Mouse (Mus musculus) ovary, postnatal 14 days (tissue): ENCODE measurements around the gene Nck2.
"Not testable (repeated sequence)": the region's sequence is repeated elsewhere in the genome, so short reads cannot be mapped to it uniquely, and the experiment has no call there.

Source experiments
- DNase-seq: peaks from one replicate; pipeline ENCODE4 v3.0.0; 2022; ENCODE audit warnings: low spot score

The Nck2 gene

GRCm38 (mm10) chr1:43534060-43534760 is 89.8 kb downstream of the Nck2 start:
- DNase-seq: no peak

GRCm38 (mm10) chr1:43535519-43536000 is 91.2 kb downstream of the Nck2 start:
- DNase-seq: no peak

- no peak for DNase-seq
Measured at GRCm38 (mm10) chr1:43536266-43536665, 91.9 kb downstream of the Nck2 start.

- DNase-seq: no peak
Measured at GRCm38 (mm10) chr1:43537021-43537420, 92.6 kb downstream of the Nck2 start.

GRCm38 (mm10) chr1:43537496-43537895 is 93.1 kb downstream of the Nck2 start:
- DNase-seq: no peak

GRCm38 (mm10) chr1:43538716-43539115 is 94.3 kb downstream of the Nck2 start:
- no peak for DNase-seq

GRCm38 (mm10) chr1:43539689-43540380 is 95.5 kb downstream of the Nck2 start:
- DNase-seq: no peak

GRCm38 (mm10) chr1:43542339-43542738 is 98.0 kb downstream of the Nck2 start:
- DNase-seq: no peak

GRCm38 (mm10) chr1:43547644-43548043 is 103.3 kb downstream of the Nck2 start:
- DNase-seq: no peak

GRCm38 (mm10) chr1:43548749-43549148 is 104.4 kb downstream of the Nck2 start:
- DNase-seq: no peak

GRCm38 (mm10) chr1:43550525-43550924 is 106.1 kb downstream of the Nck2 start:
- no peak for DNase-seq

GRCm38 (mm10) chr1:43553989-43554679 is 109.8 kb downstream of the Nck2 start:
- not testable (repeated sequence) for DNase-seq

GRCm38 (mm10) chr1:43555222-43555974 is 111.0 kb downstream of the Nck2 start:
- DNase-seq: no peak

GRCm38 (mm10) chr1:43558329-43558728 is 114.0 kb downstream of the Nck2 start:
- no peak for DNase-seq

GRCm38 (mm10) chr1:43559043-43559692 is 114.8 kb downstream of the Nck2 start:
- DNase-seq: no peak

- DNase-seq: no peak
Measured at GRCm38 (mm10) chr1:43561085-43561484, 116.7 kb downstream of the Nck2 start.

GRCm38 (mm10) chr1:43562002-43562666 is 117.8 kb downstream of the Nck2 start:
- no peak for DNase-seq

GRCm38 (mm10) chr1:43565260-43565659 is 120.9 kb downstream of the Nck2 start:
- DNase-seq: no peak

GRCm38 (mm10) chr1:43566677-43567377 is 122.4 kb downstream of the Nck2 start:
- no peak for DNase-seq

- no peak for DNase-seq
Measured at GRCm38 (mm10) chr1:43568824-43569223, 124.4 kb downstream of the Nck2 start.
